Mouse (Mus musculus) thymus, adult 18-20 months (tissue): ENCODE results near the gene Dnah7b.
"Not testable (repeated sequence)": the region's sequence is repeated elsewhere in the genome, so short reads cannot be mapped to it uniquely, and the experiment has no call there.

Experiments
- DNase-seq, 2 experiments: peaks; one replicate each; pipeline ENCODE4 v3.0.0; 2022; ENCODE audit warnings: mixed read lengths in 2 of 2

Gene Dnah7b

GRCm38 (mm10) chr1:46066015-46066414, at the start of gene Dnah7b:
TSS of gene Dnah7b (plus strand) at chr1:46066315.
- DNase-seq = no peak

- no peak for DNase-seq
Observed at GRCm38 (mm10) chr1:46018382-46018977, 47.6 kb upstream of the Dnah7b start.

DNA sequence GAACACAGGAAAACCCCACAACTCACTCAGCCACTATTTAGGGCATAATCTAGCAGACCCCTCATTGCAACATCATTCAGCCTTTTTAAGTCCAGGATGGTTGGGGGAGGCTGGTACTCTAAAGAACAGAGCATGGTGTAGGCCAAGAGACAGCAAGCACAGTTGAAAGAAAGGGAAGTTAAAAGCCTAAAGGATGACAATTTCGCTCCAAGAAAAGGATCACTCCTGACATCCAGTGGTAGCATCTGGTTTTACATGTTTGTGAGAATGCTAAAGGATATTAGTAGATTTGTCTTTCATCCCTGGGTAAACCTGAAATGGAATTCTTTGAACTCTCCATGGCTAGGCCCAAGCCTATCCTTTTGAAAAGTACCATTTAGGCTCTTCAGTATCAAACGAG, 43.9 kb upstream of the Dnah7b start:
- no peak for DNase-seq

DNA sequence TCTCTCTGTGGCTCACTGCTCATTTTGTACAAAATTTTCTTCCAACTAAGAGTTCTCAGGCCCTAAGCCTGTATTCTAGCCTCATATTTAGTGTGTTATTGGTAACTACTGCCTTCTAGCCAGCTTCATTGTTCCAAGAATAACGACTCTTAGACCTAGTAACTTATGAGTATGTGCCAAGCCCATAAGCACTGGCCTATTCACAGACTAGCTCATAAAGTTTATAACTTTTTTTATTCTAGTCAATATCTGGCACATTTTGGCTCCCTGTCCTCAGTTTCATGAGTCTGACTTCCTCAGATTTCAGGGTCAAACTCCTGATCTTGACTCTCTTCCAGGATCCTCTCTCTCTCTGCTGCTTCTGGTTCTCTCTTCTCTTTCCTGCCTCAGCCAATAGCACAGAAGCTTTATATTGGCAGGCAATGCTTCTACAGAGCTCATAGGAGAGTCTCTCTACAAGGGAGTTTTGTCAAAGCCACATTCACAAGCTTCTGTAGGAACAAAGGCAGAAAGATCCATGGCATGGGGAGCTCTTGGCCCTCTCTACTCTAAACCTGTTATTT, 34.0 kb upstream of the Dnah7b start:
- DNase-seq = no peak

DNA sequence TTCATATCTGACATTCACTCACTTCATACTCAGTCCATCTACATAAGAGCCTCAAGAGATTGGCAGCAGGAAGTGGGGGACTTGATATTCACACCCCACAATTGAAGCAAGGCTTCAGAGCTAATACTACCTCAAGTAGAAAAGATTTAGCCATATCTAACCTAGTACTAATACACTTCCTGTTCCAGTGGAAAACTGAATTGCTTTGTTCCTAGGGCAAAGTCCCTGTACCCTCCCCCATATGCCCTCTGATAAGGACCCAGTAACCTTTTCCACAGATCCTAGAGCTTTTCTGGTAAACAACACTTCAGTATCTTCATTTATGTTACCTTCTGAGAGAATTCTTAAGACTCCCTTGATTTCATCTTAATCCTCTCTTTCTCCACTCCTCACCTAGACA, 17.9 kb upstream of the Dnah7b start:
- no peak for DNase-seq

DNA sequence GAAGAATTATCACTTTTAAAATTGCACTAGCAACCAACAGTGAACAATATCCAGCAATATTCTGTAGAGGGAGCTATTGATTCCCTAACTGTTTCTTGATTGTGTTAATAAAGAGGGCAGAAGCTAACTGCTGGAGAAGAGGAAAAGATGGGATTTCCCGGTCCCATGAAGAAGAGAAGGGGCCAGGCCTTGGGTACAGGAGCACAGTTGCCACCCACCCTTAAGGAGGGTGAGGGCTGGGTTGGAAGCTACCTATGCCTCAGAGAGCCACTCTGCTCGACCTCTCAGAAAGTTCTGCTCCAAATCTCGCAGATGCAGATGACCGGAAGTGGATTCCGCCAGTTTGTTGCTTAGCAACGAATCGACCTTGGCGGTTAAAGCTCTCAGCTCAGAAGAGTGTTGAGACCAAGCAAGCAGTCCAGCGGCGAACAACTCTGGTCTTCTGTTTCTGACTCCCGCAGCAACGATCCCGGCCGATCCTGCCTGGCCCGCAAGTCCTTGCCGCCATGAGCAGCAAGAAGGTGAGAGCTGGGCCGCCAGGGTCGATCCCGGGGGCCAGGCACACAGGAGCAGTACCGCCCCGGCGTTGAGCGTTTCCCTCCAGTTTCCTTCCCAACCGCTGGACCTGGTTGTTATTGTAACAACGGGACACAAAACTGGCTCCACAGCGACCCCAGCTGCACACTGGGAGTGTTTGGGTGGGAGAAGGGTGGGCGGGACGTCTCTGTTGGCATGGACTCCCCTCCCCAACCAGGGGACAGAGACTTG, 553 bp downstream of the Dnah7b start:
- no peak for DNase-seq

DNA sequence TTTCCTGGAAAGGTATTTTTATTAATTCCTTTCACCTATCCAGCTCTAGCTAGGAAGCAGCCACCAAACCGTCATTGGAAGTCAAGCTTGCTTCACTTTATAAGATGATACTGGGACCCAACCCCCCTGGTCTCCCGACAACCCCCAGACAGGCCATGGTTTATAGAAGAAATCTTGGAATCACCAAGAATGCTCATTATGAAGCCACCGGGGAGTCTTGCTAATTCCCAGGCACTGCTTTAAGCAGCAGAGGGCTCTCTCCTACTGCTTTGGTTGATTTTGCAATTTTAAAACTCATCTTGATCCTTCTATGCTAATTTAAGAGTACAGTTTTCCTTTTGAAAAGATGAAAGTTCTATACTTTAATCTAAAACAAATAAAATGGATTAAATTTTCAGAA, 2.7 kb downstream of the Dnah7b start:
- DNase-seq = not testable (repeated sequence)

- no peak for DNase-seq
Observed at GRCm38 (mm10) chr1:46077891-46078290, 11.8 kb downstream of the Dnah7b start.

- DNase-seq = no peak
Observed at GRCm38 (mm10) chr1:46100484-46100883, 34.4 kb downstream of the Dnah7b start.

DNA sequence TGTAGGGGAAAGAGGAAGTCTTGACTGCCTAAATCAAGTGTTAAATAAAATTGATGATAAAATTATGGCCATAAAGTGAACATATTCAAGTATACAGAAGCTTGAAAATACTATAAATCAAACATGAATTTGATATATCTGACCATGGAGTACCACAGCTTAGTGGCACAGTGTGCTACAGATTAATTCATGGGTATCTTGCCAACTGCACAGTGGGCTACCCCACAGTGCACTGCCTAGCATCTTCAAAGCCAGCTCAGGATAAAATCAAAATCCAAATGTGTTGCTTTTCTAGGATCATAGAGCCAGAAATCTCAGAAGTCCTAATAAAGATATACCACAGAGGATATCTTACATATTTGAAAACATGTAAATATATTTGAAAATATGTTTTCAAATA, 46.5 kb downstream of the Dnah7b start:
- DNase-seq = not testable (repeated sequence)

DNA sequence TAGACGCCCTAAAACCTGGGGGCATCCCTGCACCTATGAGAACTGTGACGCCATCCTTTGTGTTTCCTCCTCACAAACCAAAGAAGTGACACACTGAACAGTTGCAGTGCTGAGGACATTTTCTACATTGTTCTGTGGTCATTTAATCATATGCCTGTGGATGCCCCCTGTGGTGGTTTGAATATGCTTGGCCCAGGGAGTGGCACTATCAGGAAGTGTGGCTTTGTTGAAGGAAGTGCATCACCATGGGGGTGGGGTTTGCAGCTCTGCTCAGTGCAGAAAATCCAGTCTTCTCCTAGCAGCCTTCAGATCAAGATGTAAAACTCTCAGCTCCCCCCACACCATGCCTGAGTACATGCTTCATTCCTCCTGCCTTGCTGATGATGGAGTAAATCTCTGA, 51.1 kb downstream of the Dnah7b start:
- DNase-seq = not testable (repeated sequence)

- no peak for DNase-seq
Observed at GRCm38 (mm10) chr1:46128058-46128457, 61.9 kb downstream of the Dnah7b start.

- DNase-seq = not testable (repeated sequence)
Observed at GRCm38 (mm10) chr1:46196835-46197234, 130.7 kb downstream of the Dnah7b start.

- DNase-seq = not testable (repeated sequence)
Observed at GRCm38 (mm10) chr1:46201169-46201568, 135.1 kb downstream of the Dnah7b start.

DNA sequence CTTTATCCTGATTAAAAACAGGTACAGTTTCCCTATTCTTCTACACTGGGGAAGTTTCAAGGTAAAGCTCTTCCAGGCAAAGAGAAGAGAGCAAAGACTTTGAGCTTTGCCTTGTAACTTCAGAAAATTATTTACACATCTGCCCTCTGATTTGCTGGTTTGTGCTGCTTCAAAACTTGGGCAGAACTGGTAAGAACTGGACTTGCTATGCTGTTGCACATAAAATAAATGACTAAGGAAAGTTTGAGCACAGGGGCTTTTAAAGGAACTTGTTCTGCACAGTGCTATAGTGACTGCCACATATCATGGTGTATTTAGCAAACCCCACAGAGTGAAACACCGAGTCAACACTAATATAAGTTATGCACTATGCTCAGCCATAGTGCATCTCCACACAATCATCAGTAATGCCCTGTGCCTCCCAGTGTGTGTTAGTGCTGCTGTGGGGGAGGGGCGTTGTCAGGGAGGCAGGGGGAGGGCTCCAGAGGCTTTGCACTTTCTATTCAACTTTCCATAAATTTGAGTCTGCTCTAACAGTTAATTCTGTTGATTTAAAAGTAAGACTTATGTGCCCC, 144.0 kb downstream of the Dnah7b start:
- DNase-seq = not testable (repeated sequence)

DNA sequence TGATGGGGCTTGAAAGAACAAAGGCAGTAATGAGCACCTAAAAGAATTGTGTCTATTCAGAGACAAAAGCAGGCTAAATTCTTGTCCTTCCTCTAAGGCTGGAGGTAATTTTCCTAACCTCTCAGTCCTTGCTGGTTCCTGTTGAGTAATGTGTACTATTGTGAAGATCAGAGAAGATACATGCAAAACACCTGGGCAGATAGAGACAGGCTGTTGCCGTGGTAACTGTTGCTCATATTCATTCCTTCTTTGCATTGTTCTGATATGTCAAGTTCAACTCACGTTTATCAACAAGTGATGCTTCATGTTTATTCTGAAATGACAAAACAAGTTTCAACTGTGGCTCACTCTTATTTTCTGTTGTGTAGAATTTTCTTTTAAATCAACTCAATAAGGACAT, 156.6 kb downstream of the Dnah7b start:
- not testable (repeated sequence) for DNase-seq

DNA sequence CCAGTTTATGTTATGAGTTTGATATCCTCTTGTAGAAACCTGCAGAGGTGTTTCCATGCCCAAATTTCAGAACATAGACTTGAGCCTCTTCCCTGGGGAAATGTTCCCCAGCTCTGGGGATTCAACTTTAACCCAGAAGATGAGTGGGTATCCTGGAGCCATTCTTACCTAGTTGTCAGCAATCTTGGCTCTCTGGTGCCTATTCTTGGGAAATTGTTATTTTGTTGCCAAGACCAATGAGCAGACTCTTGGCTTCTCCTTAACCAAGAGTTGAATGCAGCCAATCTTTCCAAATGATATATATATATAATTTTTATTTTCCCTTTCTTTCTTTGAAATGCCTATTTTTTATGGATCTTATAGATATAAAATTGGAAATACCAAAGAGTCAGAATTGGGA, 160.0 kb downstream of the Dnah7b start:
- not testable (repeated sequence) for DNase-seq

DNA sequence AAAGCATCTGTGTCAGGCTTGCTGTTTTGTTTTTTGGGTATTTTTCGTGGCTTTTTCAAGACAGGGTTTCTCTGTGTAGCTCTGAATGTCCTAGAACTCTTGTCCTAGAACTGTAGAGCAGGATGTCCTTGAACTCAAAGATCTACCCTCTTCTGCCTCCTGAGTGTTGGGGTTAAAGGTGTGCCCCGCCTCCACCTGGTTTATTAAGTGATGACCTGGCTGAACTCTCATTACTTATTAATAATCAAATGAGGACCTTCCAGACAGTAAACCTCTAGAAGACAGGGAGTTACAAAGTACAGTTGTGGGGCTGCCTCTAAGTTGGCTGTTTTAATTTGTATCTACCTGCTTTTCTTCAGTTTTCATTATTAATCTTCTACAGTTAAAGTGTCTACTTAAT, 202.7 kb downstream of the Dnah7b start:
- DNase-seq = not testable (repeated sequence)

DNA sequence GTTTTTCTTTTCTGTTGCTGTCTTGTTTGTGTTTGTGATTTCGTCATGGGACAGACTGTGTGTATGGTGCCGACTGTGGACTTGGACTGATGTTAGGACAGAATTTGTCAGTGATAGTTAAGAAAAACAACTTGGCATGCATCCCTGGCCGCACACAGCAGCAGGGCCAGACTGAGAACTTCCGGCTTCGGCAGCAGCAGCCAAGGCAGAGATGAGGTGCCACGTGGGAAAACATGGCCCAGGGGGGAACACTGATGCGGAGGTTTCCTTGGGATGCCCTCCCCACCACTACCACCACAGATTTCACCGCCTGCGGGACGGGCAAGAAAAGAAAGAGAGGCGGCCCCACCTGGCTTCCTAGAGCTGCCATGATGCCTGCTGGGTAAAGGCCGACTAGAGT, 205.8 kb downstream of the Dnah7b start:
- no peak for DNase-seq

DNA sequence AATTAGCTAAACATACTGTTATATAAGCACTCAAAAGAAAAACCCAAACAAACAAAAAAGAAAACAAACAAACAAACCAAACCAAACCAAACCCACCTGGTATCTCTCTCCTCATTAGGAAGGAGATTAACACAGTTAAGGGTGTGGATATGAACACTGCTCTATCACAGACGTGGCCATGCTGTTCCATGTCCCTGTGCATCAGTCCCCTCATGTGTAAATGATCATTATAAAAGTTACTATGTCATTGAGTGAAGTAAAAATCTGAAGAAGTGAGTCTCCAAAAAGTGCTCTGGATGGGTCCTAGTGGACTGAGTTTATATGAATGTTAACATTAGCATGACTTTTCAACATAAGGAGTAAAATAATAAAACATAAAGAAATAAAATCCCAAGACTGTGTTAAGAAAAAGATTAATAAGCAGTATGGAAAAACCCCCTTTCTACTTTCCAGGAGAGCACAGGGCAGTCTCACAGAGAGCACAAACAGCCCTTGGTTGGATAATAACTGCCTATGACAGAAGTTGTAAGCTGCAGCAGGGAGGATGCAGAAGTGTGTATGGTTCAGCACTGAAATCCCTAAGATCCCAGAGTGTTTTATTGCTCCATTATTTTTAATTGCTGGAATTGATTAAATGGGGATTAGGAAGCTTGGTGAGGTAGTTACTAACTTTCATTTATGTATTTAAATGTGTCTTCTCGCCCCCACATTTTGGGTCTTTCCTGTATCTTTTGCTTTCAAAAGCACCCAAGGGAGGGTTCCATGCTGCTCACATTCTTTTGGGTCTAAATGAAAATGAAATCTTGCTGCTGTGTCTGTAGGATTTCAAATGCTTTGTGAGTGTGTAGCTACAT, 212.2 kb downstream of the Dnah7b start:
- not testable (repeated sequence) for DNase-seq

DNA sequence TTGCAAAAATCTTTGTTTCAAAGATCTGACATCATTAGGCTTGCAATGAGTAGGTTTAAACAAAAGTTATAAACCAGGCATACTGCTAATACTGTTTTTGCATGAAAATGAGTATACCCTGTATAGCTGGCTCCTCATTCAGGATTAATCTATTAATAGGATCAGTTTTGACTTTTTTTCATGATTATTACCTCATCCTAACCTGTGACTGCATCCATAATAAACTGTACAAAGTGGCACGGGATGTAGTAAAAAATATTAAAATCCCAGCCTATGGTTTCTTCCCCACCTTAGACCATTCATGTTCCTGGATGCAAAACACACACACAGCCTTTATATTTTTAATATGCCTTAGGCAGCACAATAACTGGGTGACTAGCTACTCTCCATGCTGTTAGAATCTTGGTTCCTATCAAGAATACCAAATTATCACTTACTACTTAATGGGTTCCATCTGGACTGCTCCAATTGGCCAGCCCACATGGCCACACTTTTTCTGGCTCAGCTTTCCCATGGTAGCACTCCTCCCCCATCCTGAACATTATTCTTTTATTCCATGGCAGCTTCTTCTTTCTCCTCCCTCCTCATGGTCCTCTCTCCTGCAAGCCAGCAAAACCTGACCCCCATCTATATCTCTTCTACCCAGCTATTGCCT, 212.9 kb downstream of the Dnah7b start:
- not testable (repeated sequence) for DNase-seq

GRCm38 (mm10) chr1:46294451-46294850, 228.3 kb downstream of the Dnah7b start:
- not testable (repeated sequence) for DNase-seq
